Mouse (Mus musculus): ENCODE results near the gene Kin. TPM values are rescaled to one million over a fixed set of nuclear protein-coding genes. Genes with fewer than 3 reads are reported as not detected.
A peak's percentile ranks its signal among the peaks of the same experiment; 100 is the strongest.

The Kin gene
- polyA plus RNA-seq, 1 experiment from 2014 or later, result 13.8 TPM

DNA sequence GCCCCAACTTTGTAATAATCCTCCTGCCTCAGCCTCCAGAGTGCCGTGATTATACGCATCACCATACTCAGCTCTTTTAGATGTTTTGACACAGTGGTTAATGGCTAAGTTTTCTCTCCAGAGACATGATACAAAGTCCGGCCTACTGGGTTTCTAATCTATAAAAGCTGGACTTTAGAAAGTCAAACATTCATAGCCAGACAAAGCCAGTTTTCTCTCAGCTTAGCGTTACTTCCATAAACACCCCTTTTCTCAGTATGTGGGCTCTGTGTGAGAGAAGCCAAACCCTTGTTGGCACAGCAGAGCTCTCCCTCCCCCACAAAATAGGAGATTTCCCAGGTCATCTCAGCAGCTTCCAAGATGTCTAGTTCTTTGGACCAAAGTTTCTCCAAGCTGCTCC lies 48.2 kb downstream of the Kin start:
- WGBS (ENCODE audit: insufficient replicate concordance), result 56% methylated on average over 4 of the region's 4 CpGs
- H3K4me1 ChIP-seq (ENCODE audit: control insufficient read depth, low read depth, low read length), result no peaks in the 10 kb centered on the region; the same call in 1 of the 2 replicates
- H3K4me3 ChIP-seq (ENCODE audit: low read depth, low read length), result peak overlapping the region; percentile 35
- ATAC-seq (ENCODE audit: low read depth), result peak; percentile 55
- peak overlapping the region; percentile 71 for H3K27ac ChIP-seq (ENCODE audit: low read length)
- H3K4me2 ChIP-seq (ENCODE audit: low read depth, low read length), result peak overlapping the region; percentile 43
- no peaks in the 10 kb centered on the region for H3K9me3 ChIP-seq (replicated peaks; ENCODE audit: control insufficient read depth, low read length)
- no peaks in the 10 kb centered on the region for H3K36me3 ChIP-seq (ENCODE audit: control insufficient read depth, insufficient read depth)
- no peak overlapping the region for H3K9ac ChIP-seq (ENCODE audit: low read depth, low read length)
- H3K27me3 ChIP-seq (ENCODE audit: control insufficient read depth, insufficient read depth, low read depth, low read length), result no peaks in the 10 kb centered on the region

GRCm38 (mm10) chr2:10130341-10130990 lies 50.1 kb downstream of the Kin start:
- H3K36me3 ChIP-seq (ENCODE audit: control insufficient read depth, insufficient read depth), result no peaks in the 10 kb centered on the region
- H3K9ac ChIP-seq (ENCODE audit: low read depth, low read length), result no peak overlapping the region
- 38% methylated on average over 8 of the region's 8 CpGs for WGBS (ENCODE audit: insufficient replicate concordance)
- H3K4me1 ChIP-seq (ENCODE audit: control insufficient read depth, low read depth, low read length), result no peaks in the 10 kb centered on the region; the same call in 1 of the 2 replicates
- no peak overlapping the region for H3K4me2 ChIP-seq (ENCODE audit: low read depth, low read length)
- no peaks in the 10 kb centered on the region for H3K9me3 ChIP-seq (replicated peaks; ENCODE audit: control insufficient read depth, low read length)
- peak; percentile 66 for ATAC-seq (ENCODE audit: low read depth)
- H3K4me3 ChIP-seq (ENCODE audit: low read depth, low read length), result peak overlapping the region; percentile 38
- peak overlapping the region; percentile 58 for H3K27ac ChIP-seq (ENCODE audit: low read length)
- H3K27me3 ChIP-seq (ENCODE audit: control insufficient read depth, insufficient read depth, low read depth, low read length), result no peaks in the 10 kb centered on the region

GRCm38 (mm10) chr2:10131296-10131695 lies 50.9 kb downstream of the Kin start, which contains the start of gene Itih2:
TSS of gene Itih2 (minus strand) at chr2:10131396.
- 66% methylated on average over 4 of the region's 4 CpGs for WGBS (ENCODE audit: insufficient replicate concordance)
- Histone ChIP-seq H3K27me3 (ENCODE audit: control insufficient read depth, insufficient read depth, low read depth, low read length) (no peaks in the 10 kb centered on the region), H3K4me3 (ENCODE audit: low read depth, low read length) (peak within 1 kb of the TSS; percentile 38), H3K36me3 (ENCODE audit: control insufficient read depth, insufficient read depth) (no peaks in the 10 kb centered on the region), H3K9me3 (replicated peaks; ENCODE audit: control insufficient read depth, low read length) (no peaks in the 10 kb centered on the region), H3K4me2 (ENCODE audit: low read depth, low read length) (no peak within 1 kb of the TSS), H3K27ac (ENCODE audit: low read length) (peak within 1 kb of the TSS; percentile 58), H3K9ac (ENCODE audit: low read depth, low read length) (no peak within 1 kb of the TSS), H3K4me1 (ENCODE audit: control insufficient read depth, low read depth, low read length) (no peaks in the 10 kb centered on the region; the same call in 1 of the 2 replicates)
- no peak for ATAC-seq (ENCODE audit: low read depth)

GRCm38 (mm10) chr2:10132128-10132527 lies 51.7 kb downstream of the Kin start:
- Histone ChIP-seq H3K27me3 (ENCODE audit: control insufficient read depth, insufficient read depth, low read depth, low read length) (no peaks in the 10 kb centered on the region), H3K36me3 (ENCODE audit: control insufficient read depth, insufficient read depth) (no peaks in the 10 kb centered on the region), H3K27ac (ENCODE audit: low read length) (no peak overlapping the region), H3K9me3 (replicated peaks; ENCODE audit: control insufficient read depth, low read length) (no peaks in the 10 kb centered on the region), H3K4me2 (ENCODE audit: low read depth, low read length) (no peak overlapping the region), H3K9ac (ENCODE audit: low read depth, low read length) (no peak overlapping the region), H3K4me3 (ENCODE audit: low read depth, low read length) (no peak overlapping the region), H3K4me1 (ENCODE audit: control insufficient read depth, low read depth, low read length) (no peaks in the 10 kb centered on the region; the same call in 1 of the 2 replicates)
- no peak for ATAC-seq (ENCODE audit: low read depth)
- 50% methylated on average over 1 of the region's 1 CpGs for WGBS (ENCODE audit: insufficient replicate concordance)

DNA sequence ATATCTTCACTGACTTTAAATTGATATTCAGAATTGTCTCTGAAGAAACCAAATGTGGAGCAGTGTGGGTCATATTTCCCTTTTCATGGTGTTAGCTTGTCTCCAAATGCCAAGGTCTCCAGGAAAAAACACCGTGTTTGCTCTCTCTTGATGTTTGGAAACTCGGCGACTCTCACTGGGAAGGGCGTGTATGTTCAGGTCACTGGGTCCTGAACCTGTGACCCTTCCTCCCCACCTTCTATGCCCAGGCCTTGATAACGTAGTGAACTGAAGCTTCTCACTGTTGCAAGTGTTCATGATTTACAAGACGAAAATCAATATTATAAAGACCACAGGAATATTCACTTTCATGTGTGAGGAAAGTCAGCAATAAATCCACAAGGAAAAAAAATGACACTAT lies 53.5 kb downstream of the Kin start:
- no peak overlapping the region for H3K9ac ChIP-seq (ENCODE audit: low read depth, low read length)
- ATAC-seq (ENCODE audit: low read depth), result peak; percentile 74
- no peak overlapping the region for H3K4me2 ChIP-seq (ENCODE audit: low read depth, low read length)
- WGBS (ENCODE audit: insufficient replicate concordance), result 51% methylated on average over 6 of the region's 6 CpGs
- no peaks in the 10 kb centered on the region for H3K9me3 ChIP-seq (replicated peaks; ENCODE audit: control insufficient read depth, low read length)
- no peak overlapping the region for H3K27ac ChIP-seq (ENCODE audit: low read length)
- no peaks in the 10 kb centered on the region for H3K27me3 ChIP-seq (ENCODE audit: control insufficient read depth, insufficient read depth, low read depth, low read length)
- H3K36me3 ChIP-seq (ENCODE audit: control insufficient read depth, insufficient read depth), result no peaks in the 10 kb centered on the region
- no peak overlapping the region for H3K4me3 ChIP-seq (ENCODE audit: low read depth, low read length)
- H3K4me1 ChIP-seq (ENCODE audit: control insufficient read depth, low read depth, low read length), result no peaks in the 10 kb centered on the region; the same call in 1 of the 2 replicates

GRCm38 (mm10) chr2:10137320-10137719 lies 56.9 kb downstream of the Kin start:
- peak; percentile 53 for ATAC-seq (ENCODE audit: low read depth)
- H3K27ac ChIP-seq (ENCODE audit: low read length), result no peak overlapping the region
- no peaks in the 10 kb centered on the region for H3K9me3 ChIP-seq (replicated peaks; ENCODE audit: control insufficient read depth, low read length)
- H3K4me3 ChIP-seq (ENCODE audit: low read depth, low read length), result no peak overlapping the region
- no peaks in the 10 kb centered on the region for H3K27me3 ChIP-seq (ENCODE audit: control insufficient read depth, insufficient read depth, low read depth, low read length)
- no peaks in the 10 kb centered on the region; the same call in 1 of the 2 replicates for H3K4me1 ChIP-seq (ENCODE audit: control insufficient read depth, low read depth, low read length)
- H3K4me2 ChIP-seq (ENCODE audit: low read depth, low read length), result no peak overlapping the region
- H3K36me3 ChIP-seq (ENCODE audit: control insufficient read depth, insufficient read depth), result no peaks in the 10 kb centered on the region
- 42% methylated on average over 2 of the region's 2 CpGs for WGBS (ENCODE audit: insufficient replicate concordance)
- H3K9ac ChIP-seq (ENCODE audit: low read depth, low read length), result no peak overlapping the region

- H3K9ac ChIP-seq (ENCODE audit: low read depth, low read length), result no peak overlapping the region
- H3K9me3 ChIP-seq (replicated peaks; ENCODE audit: control insufficient read depth, low read length), result no peaks in the 10 kb centered on the region
- WGBS (ENCODE audit: insufficient replicate concordance), result 69% methylated on average over 5 of the region's 5 CpGs
- no peak for ATAC-seq (ENCODE audit: low read depth)
- H3K4me2 ChIP-seq (ENCODE audit: low read depth, low read length), result no peak overlapping the region
- H3K36me3 ChIP-seq (ENCODE audit: control insufficient read depth, insufficient read depth), result no peaks in the 10 kb centered on the region
- no peaks in the 10 kb centered on the region for H3K4me1 ChIP-seq (ENCODE audit: control insufficient read depth, low read depth, low read length)
- no peak overlapping the region for H3K27ac ChIP-seq (ENCODE audit: low read length)
- no peak overlapping the region for H3K4me3 ChIP-seq (ENCODE audit: low read depth, low read length)
- no peaks in the 10 kb centered on the region for H3K27me3 ChIP-seq (ENCODE audit: control insufficient read depth, insufficient read depth, low read depth, low read length)
Measured at GRCm38 (mm10) chr2:10140456-10140855, 60.1 kb downstream of the Kin start.

Other genes with a start within 250 kb of the Kin start
- not detected in 2 replicates for gene 4930412O13Rik, start 199.3 kb upstream of the Kin start, polyA plus RNA-seq (2015; fragmentation: Nextera tagmentation; extraction: Ambion mirVana)
- gene 9230102O04Rik, start 191.1 kb upstream of the Kin start, polyA plus RNA-seq (2015; fragmentation: Nextera tagmentation; extraction: Ambion mirVana), result not detected in 2 replicates
- gene Gata3, start 190.6 kb upstream of the Kin start, polyA plus RNA-seq (2015; fragmentation: Nextera tagmentation; extraction: Ambion mirVana), result 0.97 and 1.1 TPM in 2 replicates
- 5.7 and 6.1 TPM in 2 replicates for gene Taf3, start 32.0 kb upstream of the Kin start, polyA plus RNA-seq (2015; fragmentation: Nextera tagmentation; extraction: Ambion mirVana)
- gene Atp5c1, start 83 bp upstream of the Kin start, polyA plus RNA-seq (2015; fragmentation: Nextera tagmentation; extraction: Ambion mirVana), result 297 and 315 TPM in 2 replicates
- 405 and 429 TPM in 2 replicates for gene Itih2, start 50.8 kb downstream of the Kin start, polyA plus RNA-seq (2015; fragmentation: Nextera tagmentation; extraction: Ambion mirVana)
- gene Itih5, start 73.0 kb downstream of the Kin start, polyA plus RNA-seq (2015; fragmentation: Nextera tagmentation; extraction: Ambion mirVana), result 3.2 and 4.0 TPM in 2 replicates